Mouse (Mus musculus) lung, postnatal 0 days (tissue): ENCODE data around the gene Hmgcl. TPM values are rescaled to one million over a fixed set of nuclear protein-coding genes. Genes with fewer than 3 reads are reported as not detected.

ENCODE experiments used
- ATAC-seq: fragments of 200-750 bp; cut with Nextera tagmentation; 2 replicates; pipeline ENCODE4 v1.8.0; 2017; ENCODE audit warnings: moderate library complexity
- DNase-seq: peaks from one replicate; pipeline ENCODE4 v3.0.0-alpha.2; 2016; ENCODE audit warnings: low spot score
- H3K27ac ChIP-seq: fragments of 300-500 bp; sonication (generic); 2 replicates; pipeline ENCODE4 v1.5.1; 2014; ENCODE audit warnings: antibody characterized with exemption, mild to moderate bottlenecking, low read length, mixed read lengths
- H3K27me3 ChIP-seq: fragments of 300-500 bp; sonication (generic); replicated peaks from 2 replicates; pipeline ENCODE4 v1.6.1; 2014; ENCODE audit warnings: low read length, mixed read lengths; ENCODE audit not compliant: insufficient read depth
- H3K36me3 ChIP-seq: fragments of 300-500 bp; sonication (generic); 2 replicates; pipeline ENCODE4 v1.6.1; 2014; ENCODE audit warnings: low read length, mixed read lengths; ENCODE audit not compliant: insufficient read depth
- H3K4me1 ChIP-seq: fragments of 300-500 bp; sonication (generic); 2 replicates; pipeline ENCODE4 v1.6.1; 2014; ENCODE audit warnings: antibody characterized with exemption, low read depth, low read length, mixed read lengths; ENCODE audit not compliant: insufficient read depth
- H3K4me2 ChIP-seq: fragments of 300-500 bp; sonication (generic); replicated peaks from 2 replicates; pipeline ENCODE4 v1.6.1; 2014; ENCODE audit warnings: low read depth, mild to moderate bottlenecking, low read length, moderate library complexity, mixed read lengths
- H3K4me3 ChIP-seq: fragments of 300-500 bp; sonication (generic); 2 replicates; pipeline ENCODE4 v1.5.1; 2014; ENCODE audit warnings: low read depth, low read length
- H3K9ac ChIP-seq: fragments of 300-500 bp; sonication (generic); replicated peaks from 2 replicates; pipeline ENCODE4 v1.6.1; 2014; ENCODE audit warnings: low read depth, mild to moderate bottlenecking
- H3K9me3 ChIP-seq: fragments of 300-500 bp; sonication (generic); 2 replicates; pipeline ENCODE4 v1.6.1; 2016; ENCODE audit warnings: low read length, mixed read lengths
- CTCF ChIP-seq: IDR thresholded peaks from 2 replicates; pipeline ENCODE4 v1.5.1; 2016; ENCODE audit warnings: antibody characterized with exemption, mild to moderate bottlenecking
- EP300 ChIP-seq: IDR thresholded peaks from 2 replicates; pipeline ENCODE4 v1.6.1; 2016; ENCODE audit warnings: antibody characterized with exemption, mild to moderate bottlenecking, control low read depth
- WGBS: fragments of 180-500 bp; shearing (Covaris S2); extraction: QIAGEN DNeasy Blood & Tissue Kit; methylation state at CpG from one replicate; pipeline ENCODE4 v1.1.7; 2014; 5-methylcytosine and 5-hydroxymethylcytosine counted together
- polyA plus RNA-seq: library from polyadenylated mRNA; unstranded; fragments of >200 nt; fragmentation: Nextera tagmentation; extraction: Ambion mirVana; gene quantifications from 2 replicates; pipeline ENCODE4 v1.2.1, GENCODE M21; 2015

The Hmgcl gene
- polyA plus RNA-seq = 63.6 and 67.7 TPM in 2 replicates

GRCm38 (mm10) chr4:135946278-135946658, at the start of gene Hmgcl:
Gene Hmgcl, plus strand, starts transcription at chr4:135946448.
- DNase-seq = peak; percentile 96
- peak within 1 kb of the TSS; percentile 79 for H3K9ac ChIP-seq
- peaks cover 14% of the 10 kb centered on the region; the same call in 1 of the 2 replicates for H3K4me1 ChIP-seq
- H3K4me2 ChIP-seq = peak within 1 kb of the TSS; percentile 75
- no peaks in the 10 kb centered on the region for H3K27me3 ChIP-seq
- WGBS = 1% methylated on average over 23 of the region's 23 CpGs
- peak; percentile 95 for ATAC-seq
- H3K27ac ChIP-seq = peak within 1 kb of the TSS; percentile 69
- TF ChIP-seq CTCF (no peak), EP300 (no peak)
- H3K9me3 ChIP-seq = no peaks in the 10 kb centered on the region
- peak within 1 kb of the TSS; percentile 90 for H3K4me3 ChIP-seq
- 0 out of 2 replicates have a peak, but pooled peaks cover 4% of the 10 kb centered on the region for H3K36me3 ChIP-seq

GRCm38 (mm10) chr4:135898380-135899049, 47.7 kb upstream of the Hmgcl start:
- Histone ChIP-seq H3K9ac (no peak overlapping the region), H3K4me2 (no peak overlapping the region), H3K27me3 (no peaks in the 10 kb centered on the region), H3K36me3 (no peaks in the 10 kb centered on the region), H3K4me1 (no peaks in the 10 kb centered on the region), H3K9me3 (no peaks in the 10 kb centered on the region), H3K4me3 (no peak overlapping the region), H3K27ac (no peak overlapping the region)
- 44% methylated on average over 8 of the region's 9 CpGs for WGBS
- DNase-seq (peak; percentile 91), ATAC-seq (peak; percentile 83)
- TF ChIP-seq EP300 (no peak), CTCF (no peak)

GRCm38 (mm10) chr4:135899050-135899448, 47.2 kb upstream of the Hmgcl start:
- no peaks in the 10 kb centered on the region for H3K9me3 ChIP-seq
- no peak overlapping the region for H3K27ac ChIP-seq
- TF ChIP-seq CTCF (no peak), EP300 (no peak)
- H3K4me1 ChIP-seq = no peaks in the 10 kb centered on the region
- no peaks in the 10 kb centered on the region for H3K36me3 ChIP-seq
- 78% methylated on average over 7 of the region's 7 CpGs for WGBS
- H3K27me3 ChIP-seq = no peaks in the 10 kb centered on the region
- DNase-seq (peak; percentile 38), ATAC-seq (peak; percentile 33; the same call in 1 of the 2 replicates)
- H3K4me2 ChIP-seq = no peak overlapping the region
- H3K9ac ChIP-seq = no peak overlapping the region
- no peak overlapping the region for H3K4me3 ChIP-seq

GRCm38 (mm10) chr4:135900008-135900407, 46.2 kb upstream of the Hmgcl start:
- ATAC-seq = no peak

GRCm38 (mm10) chr4:135902606-135903242, 43.5 kb upstream of the Hmgcl start:
- WGBS = 83% methylated on average over 4 of the region's 4 CpGs
- Histone ChIP-seq H3K27ac (no peak overlapping the region), H3K9me3 (no peaks in the 10 kb centered on the region), H3K9ac (no peak overlapping the region), H3K27me3 (no peaks in the 10 kb centered on the region), H3K4me1 (no peaks in the 10 kb centered on the region), H3K36me3 (no peaks in the 10 kb centered on the region), H3K4me3 (no peak overlapping the region), H3K4me2 (no peak overlapping the region)
- DNase-seq (no peak), ATAC-seq (no peak)
- TF ChIP-seq EP300 (no peak), CTCF (no peak)

More at GRCm38 (mm10) chr4:135900008-135900407, 46.2 kb upstream of the Hmgcl start:
- H3K4me1 ChIP-seq = no peaks in the 10 kb centered on the region
- no peaks in the 10 kb centered on the region for H3K36me3 ChIP-seq
- WGBS = 84% methylated on average over 5 of the region's 5 CpGs
- H3K4me3 ChIP-seq = no peak overlapping the region
- no peak for DNase-seq
- no peak overlapping the region for H3K27ac ChIP-seq
- no peak overlapping the region for H3K9ac ChIP-seq
- no peak overlapping the region for H3K4me2 ChIP-seq
- H3K27me3 ChIP-seq = no peaks in the 10 kb centered on the region
- TF ChIP-seq EP300 = no peak
- no peak for TF ChIP-seq CTCF
- H3K9me3 ChIP-seq = no peaks in the 10 kb centered on the region

- TF ChIP-seq CTCF (no peak), EP300 (no peak)
- 53% methylated on average over 1 of the region's 1 CpGs for WGBS
- no peak overlapping the region for H3K9ac ChIP-seq
Measured at GRCm38 (mm10) chr4:135904810-135905209, 41.4 kb upstream of the Hmgcl start.

More at GRCm38 (mm10) chr4:135904810-135905209, 41.4 kb upstream of the Hmgcl start:
- Histone ChIP-seq H3K4me1 (no peaks in the 10 kb centered on the region), H3K4me3 (no peak overlapping the region), H3K27me3 (no peaks in the 10 kb centered on the region), H3K36me3 (no peaks in the 10 kb centered on the region), H3K27ac (no peak overlapping the region), H3K9me3 (no peaks in the 10 kb centered on the region), H3K4me2 (no peak overlapping the region)
- no peak for DNase-seq
- no peak for ATAC-seq
